Mouse (Mus musculus) ES-CJ7 (cell line): Measurements from ENCODE around the gene Hs2st1.

Source experiments
- DNase-seq: peaks from one replicate; pipeline ENCODE4 v3.0.0; 2011; ENCODE audit warnings: low read depth, low spot score

Hs2st1 gene

GRCm38 (mm10) chr3:144551416-144551815, 18.6 kb downstream of the Hs2st1 start:
- DNase-seq = no peak

DNA sequence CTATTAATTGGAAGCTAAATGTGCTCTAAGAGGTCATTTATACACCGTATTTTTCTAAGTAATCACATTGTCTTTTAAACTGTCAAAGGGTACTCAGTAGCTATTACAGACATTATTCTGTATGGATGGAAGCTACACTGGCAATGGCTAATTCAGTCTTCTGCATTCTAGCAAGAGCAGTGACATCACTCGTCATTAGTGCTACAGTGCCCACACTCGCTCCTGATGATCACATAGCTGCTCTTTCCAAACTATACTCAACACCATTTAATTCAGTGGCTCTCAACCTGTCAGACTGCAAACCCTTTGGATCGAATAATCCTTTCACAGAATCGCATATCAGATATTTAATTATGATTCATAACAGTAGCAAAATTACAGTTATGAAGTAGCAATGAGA, 19.3 kb downstream of the Hs2st1 start:
- no peak for DNase-seq

DNA sequence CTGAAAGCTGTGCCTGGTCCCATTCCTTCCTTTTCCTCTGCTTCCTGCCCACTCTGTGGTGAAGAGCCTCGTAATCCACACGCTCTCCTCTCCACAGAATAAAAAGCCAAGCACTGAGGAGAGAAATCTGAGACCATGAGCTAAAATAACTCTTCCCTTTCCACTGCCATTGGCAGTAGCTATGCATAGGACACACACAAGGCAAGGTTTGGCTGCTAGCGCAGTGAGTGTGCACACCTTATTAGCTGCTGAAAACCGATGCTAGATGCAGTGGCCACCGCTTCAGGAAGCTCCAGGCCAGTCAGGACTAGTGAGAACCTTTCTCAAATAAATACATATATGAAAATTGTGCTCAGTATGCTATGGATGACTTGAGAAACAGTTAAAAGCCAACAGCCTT, 19.9 kb downstream of the Hs2st1 start:
- no peak for DNase-seq

GRCm38 (mm10) chr3:144548186-144548845, 21.7 kb downstream of the Hs2st1 start:
- no peak for DNase-seq

- no peak for DNase-seq
Measured at GRCm38 (mm10) chr3:144546490-144546889, 23.5 kb downstream of the Hs2st1 start.

DNA sequence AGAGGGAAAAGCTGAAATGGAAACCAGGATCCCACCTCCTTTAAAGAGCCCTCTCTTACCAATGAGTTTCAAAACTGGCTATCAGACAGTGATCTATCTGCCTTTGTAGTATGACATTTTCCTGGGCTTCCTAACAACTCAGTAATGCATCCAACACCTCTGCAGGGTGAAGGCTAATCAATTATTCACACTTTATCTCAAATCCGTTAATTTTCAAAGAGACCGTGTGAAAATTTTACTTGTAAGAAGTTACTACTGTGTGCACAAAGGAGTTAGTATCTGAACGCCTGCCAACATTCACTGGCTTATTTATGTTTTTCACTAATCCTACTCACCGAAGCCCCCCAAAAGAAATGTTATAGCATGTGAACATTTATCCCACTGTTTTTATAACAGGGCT, 24.1 kb downstream of the Hs2st1 start:
- DNase-seq = no peak

GRCm38 (mm10) chr3:144545152-144545551, 24.8 kb downstream of the Hs2st1 start:
- DNase-seq = no peak

DNA sequence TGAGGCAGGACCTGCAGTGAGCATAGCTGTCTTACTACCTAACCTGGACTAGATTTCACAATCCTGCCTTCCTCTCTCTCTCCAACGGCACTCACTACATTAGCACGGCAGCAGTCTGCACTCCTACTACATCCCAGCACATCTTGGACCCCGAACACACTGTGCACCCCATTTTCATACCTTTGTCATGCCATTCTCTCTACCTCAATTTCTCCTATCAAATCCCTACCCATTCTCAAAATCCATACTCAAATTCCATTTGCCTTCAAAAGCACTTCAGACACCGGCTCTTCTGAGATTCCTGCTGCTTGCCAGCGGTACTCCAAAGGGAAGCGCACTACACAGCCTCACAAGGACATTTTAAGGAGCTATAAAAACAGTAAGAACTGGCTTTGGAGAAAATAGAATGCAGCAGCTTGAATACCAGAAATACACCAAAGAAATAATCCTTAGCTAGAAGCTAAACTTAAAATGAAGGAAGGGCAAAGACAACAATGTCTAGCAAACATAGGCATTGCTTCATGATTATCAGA, 28.0 kb downstream of the Hs2st1 start:
- DNase-seq = no peak

DNA sequence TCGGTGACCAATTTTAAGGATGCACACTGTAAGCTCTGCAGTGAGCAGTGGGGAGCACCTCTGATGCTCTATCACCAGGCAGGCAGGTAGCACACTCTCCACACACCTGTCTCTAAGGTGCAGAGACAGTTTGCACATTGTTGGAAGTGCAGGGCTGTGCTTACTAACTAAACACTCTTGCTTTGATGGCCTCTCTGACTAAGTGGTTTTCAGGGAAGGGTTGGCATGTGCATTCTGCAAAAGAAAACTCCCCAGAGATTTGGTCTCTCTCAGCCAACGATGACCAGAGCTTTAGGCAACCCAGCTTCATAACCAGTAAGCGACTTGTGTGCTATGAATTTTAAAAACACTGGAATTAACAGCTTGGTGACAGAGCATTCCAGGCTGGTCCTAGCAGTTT, 29.2 kb downstream of the Hs2st1 start:
- DNase-seq = no peak

DNA sequence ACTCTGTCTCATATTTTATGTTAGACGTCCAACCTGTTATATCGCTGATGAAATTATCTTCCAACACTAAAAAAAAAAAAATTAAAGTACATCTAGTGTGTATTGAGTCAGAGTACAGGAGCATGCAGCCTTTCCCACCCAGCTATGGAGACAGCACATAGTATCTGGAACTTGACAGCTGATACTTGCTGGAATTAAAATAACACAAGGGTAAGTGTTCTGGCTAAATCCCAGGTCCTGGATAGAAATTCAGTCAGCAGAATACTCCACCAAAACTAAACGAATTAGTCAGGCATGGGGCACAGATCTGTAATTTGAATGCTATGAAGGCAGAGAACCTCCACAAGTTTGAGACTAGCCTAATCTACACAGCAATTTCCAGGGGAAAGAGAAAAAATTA, 30.9 kb downstream of the Hs2st1 start:
- no peak for DNase-seq

- no peak for DNase-seq
Measured at GRCm38 (mm10) chr3:144537078-144537855, 32.7 kb downstream of the Hs2st1 start.

GRCm38 (mm10) chr3:144535056-144535455, 34.9 kb downstream of the Hs2st1 start:
- DNase-seq = no peak

- no peak for DNase-seq
Measured at GRCm38 (mm10) chr3:144531023-144531422, 39.0 kb downstream of the Hs2st1 start.

DNA sequence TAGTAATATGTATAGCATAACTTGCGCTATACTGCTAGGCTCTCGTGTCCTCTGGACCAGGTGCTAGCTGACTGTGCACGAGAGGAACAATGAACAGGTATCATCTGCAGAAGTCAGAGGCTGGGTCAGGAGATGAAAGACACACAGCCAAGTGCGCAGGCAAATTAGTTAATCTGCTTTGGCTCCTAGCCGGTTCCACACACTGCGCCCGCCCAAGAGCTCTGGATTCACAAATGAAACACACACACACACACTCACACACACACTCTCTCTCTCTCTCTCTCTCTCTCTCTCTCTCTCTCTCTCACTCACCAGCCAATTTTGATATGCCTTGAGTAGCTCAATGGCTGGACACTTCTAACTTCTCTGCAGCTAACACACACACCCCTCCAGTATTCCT, 42.1 kb downstream of the Hs2st1 start:
- no peak for DNase-seq

DNA sequence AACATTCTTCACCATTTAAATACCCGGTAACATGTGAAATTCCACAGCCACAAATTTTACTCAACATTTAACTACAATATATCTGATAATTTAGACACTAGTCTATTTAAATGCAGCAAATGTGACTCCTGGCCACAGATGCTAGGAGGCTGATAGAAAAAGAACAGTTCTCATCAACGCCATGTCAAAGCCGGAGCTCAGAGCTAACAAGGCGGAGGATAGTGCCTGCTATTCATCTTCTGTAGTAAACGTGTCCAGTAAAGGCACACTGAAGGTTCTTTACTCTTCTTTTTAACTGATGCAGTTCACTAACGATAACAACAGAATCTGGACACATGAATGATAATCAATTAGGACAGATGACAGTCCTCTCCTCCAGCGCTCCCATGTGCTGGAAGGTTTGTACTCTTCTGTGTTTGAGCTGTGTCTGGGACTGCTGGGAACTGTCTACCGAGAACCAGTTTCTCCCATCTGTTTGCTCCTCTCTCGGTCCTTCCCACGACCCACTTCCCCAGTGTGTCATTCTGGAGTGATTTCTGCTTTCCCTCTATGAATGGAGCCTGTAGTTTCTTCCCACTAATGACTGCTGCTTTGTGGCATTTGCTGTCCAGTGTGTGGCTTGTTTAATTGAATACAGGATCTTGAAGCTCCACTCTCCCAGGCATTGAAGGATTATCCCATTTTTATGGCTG, 50.3 kb downstream of the Hs2st1 start:
- no peak for DNase-seq

DNA sequence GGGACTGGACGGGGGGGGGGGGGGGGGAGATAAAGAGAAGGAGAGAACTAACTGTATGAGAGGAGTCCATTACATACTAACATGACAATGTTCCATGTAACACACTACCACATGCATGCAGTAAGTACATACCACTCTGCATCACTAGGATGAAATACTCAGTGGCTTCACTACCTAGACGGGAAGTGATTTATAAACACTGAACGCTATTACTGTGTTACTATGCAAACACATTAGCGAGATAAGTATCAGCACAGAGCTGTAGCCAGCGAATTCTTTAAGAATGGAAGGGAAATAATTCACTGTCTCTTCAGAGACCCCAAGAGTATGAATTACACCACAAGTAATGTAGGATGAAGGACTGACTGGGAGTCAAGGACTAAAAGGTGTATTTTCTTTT, 51.1 kb downstream of the Hs2st1 start:
- DNase-seq = no peak

GRCm38 (mm10) chr3:144515286-144515685, 54.7 kb downstream of the Hs2st1 start:
- DNase-seq = no peak

DNA sequence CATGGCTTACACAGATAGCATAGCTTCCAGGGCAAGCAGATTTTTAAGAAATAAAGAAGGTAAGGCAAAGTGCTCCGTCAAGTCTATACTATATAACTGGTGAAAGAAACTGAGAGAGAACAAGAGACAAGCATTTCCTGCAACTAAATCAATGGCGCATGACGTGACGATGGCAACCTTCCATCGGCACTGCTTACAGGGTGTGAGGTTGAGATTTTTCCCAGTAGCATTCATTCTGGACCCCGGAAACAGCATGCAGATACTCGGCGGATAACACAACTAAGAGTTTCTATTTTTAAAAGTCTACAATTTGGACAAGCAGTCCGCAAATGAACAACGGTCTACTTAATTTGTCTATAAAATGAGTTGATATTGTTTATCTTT, 55.9 kb downstream of the Hs2st1 start:
- no peak for DNase-seq

DNA sequence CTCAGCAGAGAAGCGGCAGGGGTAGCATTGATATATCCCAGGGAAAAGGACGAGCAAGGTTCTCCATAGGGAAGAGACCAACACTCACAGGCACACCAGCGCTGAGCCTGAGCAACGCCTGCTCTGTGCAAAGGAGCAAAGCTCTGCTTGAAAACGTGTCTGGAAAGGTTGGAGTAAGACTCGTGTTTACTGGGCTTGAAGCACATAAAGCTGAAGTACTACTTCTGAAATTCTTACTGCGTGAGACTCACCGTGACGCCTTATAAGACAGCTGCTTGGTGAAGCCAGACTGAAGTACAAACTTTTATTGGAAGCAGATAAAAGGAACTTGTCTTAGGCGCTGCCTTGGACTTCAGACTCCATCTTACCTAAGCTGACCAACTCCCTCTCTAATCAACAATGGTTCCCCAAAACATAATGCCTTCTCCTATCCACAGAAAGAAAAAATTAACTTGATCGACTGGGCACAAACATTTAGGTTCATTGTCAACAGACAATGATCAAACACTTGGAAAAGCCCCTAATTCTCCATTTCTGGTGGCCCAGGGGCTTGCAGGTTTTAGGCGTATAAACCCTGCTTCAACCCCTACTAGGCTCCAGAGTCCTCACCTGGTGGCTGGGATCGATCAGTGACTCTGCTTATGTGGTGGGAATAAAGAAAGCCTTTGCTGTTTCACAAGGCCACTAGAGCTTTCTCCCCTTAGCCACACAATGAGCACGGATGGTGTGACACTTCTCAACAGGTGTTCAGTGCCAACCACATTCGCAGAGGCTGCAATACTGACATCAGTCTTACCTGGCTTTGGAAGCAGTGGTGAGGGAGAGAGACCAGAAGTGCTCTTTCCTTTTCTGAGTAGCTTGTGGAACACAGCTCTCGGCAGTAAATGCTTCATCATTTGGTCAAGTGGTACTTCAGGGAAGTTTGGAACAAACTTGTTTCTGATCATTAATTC, 56.5 kb downstream of the Hs2st1 start:
- DNase-seq = no peak

- DNase-seq = no peak
Measured at GRCm38 (mm10) chr3:144510724-144511123, 59.3 kb downstream of the Hs2st1 start.

- no peak for DNase-seq
Measured at GRCm38 (mm10) chr3:144508342-144508741, 61.6 kb downstream of the Hs2st1 start.
